Mouse (Mus musculus) heart, adult 2 months (tissue): ENCODE results near the gene Fam189a1.

Experiments
- CTCF ChIP-seq: fragments of 200-600 bp; IDR thresholded peaks from 2 replicates; pipeline ENCODE4 v1.8.1; 2022; ENCODE audit warnings: antibody characterized with exemption, mild to moderate bottlenecking, moderate library complexity
- POLR2A ChIP-seq: fragments of 200-500 bp; IDR thresholded peaks from 2 replicates; pipeline ENCODE4 v1.6.1; 2011; ENCODE audit warnings: mild to moderate bottlenecking, low read depth, low read length, control low read depth; ENCODE audit not compliant: insufficient read depth

DNA sequence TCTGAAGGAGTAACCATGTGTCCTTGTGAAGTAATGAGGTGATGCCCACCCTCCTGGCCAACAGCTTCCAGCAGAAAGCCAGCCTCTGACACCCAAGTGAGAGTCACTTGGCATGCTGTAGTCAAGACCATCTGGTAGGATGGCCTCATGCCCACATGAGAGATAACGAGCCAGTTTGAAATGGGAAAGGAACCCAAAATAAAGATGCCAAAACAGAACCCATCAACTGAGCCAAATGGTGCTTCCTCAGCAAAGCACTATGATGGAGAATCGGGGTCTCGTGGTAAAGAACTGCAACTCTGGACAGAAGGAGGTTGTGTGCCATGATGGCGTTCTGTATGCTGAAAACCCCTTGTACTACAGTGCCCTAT is 51.3 kb downstream of the Fam189a1 start:
- TF ChIP-seq POLR2A (no peak), CTCF (no peak)
